Mouse (Mus musculus) ES-E14 (cell line): ENCODE results near the gene Neu1.

ENCODE experiments used
- CHD2 ChIP-seq: IDR thresholded peaks from 2 replicates; pipeline ENCODE4 v1.6.1; 2014; ENCODE audit warnings: mild to moderate bottlenecking, low read depth, low read length, inconsistent platforms
- MAFK ChIP-seq: IDR thresholded peaks from 2 replicates; pipeline ENCODE4 v1.6.1; 2014; ENCODE audit warnings: mild to moderate bottlenecking, low read depth, low read length, inconsistent platforms; ENCODE audit not compliant: insufficient read depth
- ZC3H11A ChIP-seq: IDR thresholded peaks from 2 replicates; pipeline ENCODE4 v1.6.1; 2012; ENCODE audit warnings: low read depth, mild to moderate bottlenecking, inconsistent platforms, low read length, borderline replicate concordance

GRCm38 (mm10) chr17:34953904-34954303 is 22.9 kb downstream of the Neu1 start:
- TF ChIP-seq ZC3H11A, result no peak
- TF ChIP-seq CHD2, result no peak
- TF ChIP-seq MAFK, result no peak
